Mouse (Mus musculus): ENCODE data around the gene Zfp524. TPM values are rescaled to one million over a fixed set of nuclear protein-coding genes. Genes with fewer than 3 reads are reported as not detected.

The Zfp524 gene
- 7.6 and 9.2 TPM in 2 replicates for polyA plus RNA-seq (2014; fragmentation: Nextera tagmentation; extraction: Ambion mirVana)

DNA sequence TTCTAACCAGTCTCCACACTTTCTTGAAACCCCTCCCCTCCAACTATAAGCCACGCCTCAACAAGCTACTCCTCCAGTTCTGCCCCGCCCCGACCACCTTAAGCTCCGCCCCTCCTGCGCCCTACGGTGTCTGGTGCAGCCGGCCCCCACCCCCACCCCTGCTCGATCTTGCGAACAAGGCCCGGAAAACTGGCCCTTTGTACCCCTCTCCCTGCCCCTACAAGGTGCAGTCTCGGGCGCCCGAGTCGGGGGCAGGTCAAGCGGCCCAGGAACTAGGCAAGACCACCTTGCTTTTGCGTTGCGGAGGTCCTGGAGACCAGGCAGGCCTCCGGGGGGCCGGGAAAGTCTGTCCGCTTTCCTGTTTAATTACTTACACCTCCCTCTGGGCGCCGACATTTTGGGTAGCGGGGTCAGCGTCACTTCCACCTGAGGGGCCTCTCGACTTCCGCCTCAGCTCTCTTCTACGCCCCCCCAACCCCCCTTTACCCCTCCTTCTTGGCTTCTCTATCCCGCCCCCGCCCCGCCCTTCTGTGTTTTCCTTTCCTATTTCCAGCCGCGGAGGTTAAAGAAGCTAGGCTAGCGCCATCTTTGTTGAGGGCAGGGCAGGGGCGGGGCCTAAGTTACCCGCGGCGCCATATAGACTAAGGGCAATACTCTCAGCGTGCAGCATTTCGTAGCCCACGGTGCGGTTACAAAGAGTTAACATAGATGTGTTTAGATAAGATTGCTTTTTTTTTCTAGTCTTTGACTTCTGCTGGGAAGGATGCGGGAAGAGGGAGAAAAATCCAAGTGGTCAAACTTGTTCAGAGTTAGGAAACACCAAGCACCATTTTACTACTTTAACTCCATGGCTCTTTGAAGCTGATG, at the start of gene Zfp524, which contains the start of gene Fiz1:
Zfp524 (plus strand) TSS at position 165 of the 867 bp plus-strand sequence.
Fiz1 (minus strand) TSS at position 447 of the 867 bp plus-strand sequence.
- peak within 1 kb of the TSS; percentile 89 for H3K9ac ChIP-seq (ENCODE audit: low read length)
- H3K4me3 ChIP-seq (ENCODE audit: low read depth, low read length), result peak within 1 kb of the TSS; percentile 65
- peak within 1 kb of the TSS; percentile 54 for H3K4me2 ChIP-seq
- H3K27me3 ChIP-seq (ENCODE audit: control insufficient read depth, insufficient read depth, low read length), result no peaks in the 10 kb centered on the region
- peaks cover 21% of the 10 kb centered on the region for H3K36me3 ChIP-seq (ENCODE audit: control insufficient read depth, insufficient read depth, low read length)
- under 1% methylated on average over 42 of the region's 42 CpGs for WGBS
- no peaks in the 10 kb centered on the region for H3K9me3 ChIP-seq (ENCODE audit: control insufficient read depth, low read length)
- H3K27ac ChIP-seq (ENCODE audit: low read depth, low read length), result peak within 1 kb of the TSS; percentile 96
- no peaks in the 10 kb centered on the region for H3K4me1 ChIP-seq (ENCODE audit: control insufficient read depth, insufficient read depth, low read length)
- peak; percentile 81 for ATAC-seq (ENCODE audit: low FRiP score)
- DNase-seq (ENCODE audit: low spot score, missing footprints), result peak; percentile 100

DNA sequence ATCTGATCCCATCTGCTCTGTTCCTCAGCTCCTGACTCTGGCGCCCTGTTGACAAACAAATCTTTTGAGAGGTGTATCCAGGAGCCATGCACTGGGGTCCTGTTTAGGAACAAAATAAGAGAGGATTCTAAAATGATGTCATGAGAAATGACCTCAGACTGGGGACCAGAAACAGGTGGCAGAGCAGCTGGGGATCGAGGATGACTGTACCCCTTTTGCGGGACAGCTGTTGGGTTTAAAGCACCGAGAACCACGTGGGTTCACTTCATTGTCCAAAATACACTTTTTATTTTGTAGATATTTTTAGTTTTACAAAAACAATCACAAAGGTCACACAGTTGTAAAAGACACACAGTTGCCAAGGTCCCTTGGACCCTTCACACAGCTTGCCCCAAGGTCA, 49.2 kb upstream of the Zfp524 start:
- no peak overlapping the region for H3K9ac ChIP-seq (ENCODE audit: low read length)
- H3K4me2 ChIP-seq, result no peak overlapping the region
- DNase-seq (ENCODE audit: low spot score, missing footprints) (no peak), ATAC-seq (ENCODE audit: low FRiP score) (no peak)
- no peaks in the 10 kb centered on the region for H3K27me3 ChIP-seq (ENCODE audit: control insufficient read depth, insufficient read depth, low read length)
- H3K4me3 ChIP-seq (ENCODE audit: low read depth, low read length), result no peak overlapping the region
- H3K36me3 ChIP-seq (ENCODE audit: control insufficient read depth, insufficient read depth, low read length), result no peaks in the 10 kb centered on the region
- no peaks in the 10 kb centered on the region for H3K9me3 ChIP-seq (ENCODE audit: control insufficient read depth, low read length)
- H3K4me1 ChIP-seq (ENCODE audit: control insufficient read depth, insufficient read depth, low read length), result no peaks in the 10 kb centered on the region
- no peak overlapping the region for H3K27ac ChIP-seq (ENCODE audit: low read depth, low read length)
- WGBS, result 84% methylated on average over 5 of the region's 5 CpGs

DNA sequence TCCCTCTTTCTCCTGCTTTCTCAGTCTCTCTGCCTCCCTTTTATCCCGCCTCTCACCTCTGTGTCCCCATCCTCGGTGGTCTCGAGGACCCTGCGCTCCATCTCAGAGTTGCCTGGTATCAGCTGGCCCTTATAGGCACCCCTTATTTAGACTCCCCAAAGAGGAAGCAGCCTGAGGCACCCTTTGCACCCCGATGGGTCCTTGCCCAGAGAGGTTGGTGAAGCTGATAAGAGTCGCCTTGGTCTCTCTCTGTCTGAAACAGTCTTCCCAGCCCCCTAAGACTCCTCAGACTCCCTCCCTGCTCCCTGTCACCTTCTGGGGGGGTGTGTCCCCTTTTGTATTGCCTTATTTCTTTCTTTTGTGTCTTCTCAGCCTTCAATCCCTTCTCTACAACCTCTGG, 43.1 kb upstream of the Zfp524 start, which contains the start of gene Sbk3:
Sbk3 (minus strand) TSS at position 101 of the 400 bp plus-strand sequence.
- Histone ChIP-seq H3K4me3 (ENCODE audit: low read depth, low read length) (no peak within 1 kb of the TSS), H3K4me2 (no peak within 1 kb of the TSS), H3K9ac (ENCODE audit: low read length) (no peak within 1 kb of the TSS), H3K27me3 (ENCODE audit: control insufficient read depth, insufficient read depth, low read length) (no peaks in the 10 kb centered on the region), H3K9me3 (ENCODE audit: control insufficient read depth, low read length) (no peaks in the 10 kb centered on the region), H3K27ac (ENCODE audit: low read depth, low read length) (no peak within 1 kb of the TSS), H3K36me3 (ENCODE audit: control insufficient read depth, insufficient read depth, low read length) (no peaks in the 10 kb centered on the region), H3K4me1 (ENCODE audit: control insufficient read depth, insufficient read depth, low read length) (no peaks in the 10 kb centered on the region)
- WGBS, result 43% methylated on average over 6 of the region's 6 CpGs
- ATAC-seq (ENCODE audit: low FRiP score), result no peak
- DNase-seq (ENCODE audit: low spot score, missing footprints), result no peak

DNA sequence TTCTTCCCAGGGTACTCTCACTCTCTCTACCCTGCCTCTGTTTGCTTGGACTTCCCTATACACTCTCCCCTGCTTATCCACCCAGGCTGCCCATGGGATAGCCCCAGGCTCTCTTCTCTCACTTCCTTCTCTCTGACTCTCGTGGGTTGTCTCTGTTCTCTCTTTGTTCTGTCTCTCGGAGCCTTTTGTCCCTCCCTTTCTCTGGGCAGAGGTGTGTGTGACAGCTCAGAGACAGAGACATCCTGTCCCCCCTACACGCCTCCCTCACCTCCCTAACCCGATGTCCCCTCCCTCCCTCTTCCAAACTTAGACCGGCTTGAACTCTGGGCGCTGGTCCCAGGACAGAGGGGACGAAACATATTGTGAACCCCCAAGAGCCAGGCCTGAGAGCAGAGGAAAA, 42.5 kb upstream of the Zfp524 start:
- no peak overlapping the region for H3K4me3 ChIP-seq (ENCODE audit: low read depth, low read length)
- H3K27ac ChIP-seq (ENCODE audit: low read depth, low read length), result no peak overlapping the region
- H3K4me2 ChIP-seq, result no peak overlapping the region
- no peak for ATAC-seq (ENCODE audit: low FRiP score)
- H3K36me3 ChIP-seq (ENCODE audit: control insufficient read depth, insufficient read depth, low read length), result no peaks in the 10 kb centered on the region
- H3K4me1 ChIP-seq (ENCODE audit: control insufficient read depth, insufficient read depth, low read length), result no peaks in the 10 kb centered on the region
- H3K27me3 ChIP-seq (ENCODE audit: control insufficient read depth, insufficient read depth, low read length), result no peaks in the 10 kb centered on the region
- peaks cover 1% of the 10 kb centered on the region; the same call in 1 of the 2 replicates for H3K9me3 ChIP-seq (ENCODE audit: control insufficient read depth, low read length)
- H3K9ac ChIP-seq (ENCODE audit: low read length), result no peak overlapping the region
- no peak for DNase-seq (ENCODE audit: low spot score, missing footprints)
- WGBS, result 40% methylated on average over 7 of the region's 7 CpGs

DNA sequence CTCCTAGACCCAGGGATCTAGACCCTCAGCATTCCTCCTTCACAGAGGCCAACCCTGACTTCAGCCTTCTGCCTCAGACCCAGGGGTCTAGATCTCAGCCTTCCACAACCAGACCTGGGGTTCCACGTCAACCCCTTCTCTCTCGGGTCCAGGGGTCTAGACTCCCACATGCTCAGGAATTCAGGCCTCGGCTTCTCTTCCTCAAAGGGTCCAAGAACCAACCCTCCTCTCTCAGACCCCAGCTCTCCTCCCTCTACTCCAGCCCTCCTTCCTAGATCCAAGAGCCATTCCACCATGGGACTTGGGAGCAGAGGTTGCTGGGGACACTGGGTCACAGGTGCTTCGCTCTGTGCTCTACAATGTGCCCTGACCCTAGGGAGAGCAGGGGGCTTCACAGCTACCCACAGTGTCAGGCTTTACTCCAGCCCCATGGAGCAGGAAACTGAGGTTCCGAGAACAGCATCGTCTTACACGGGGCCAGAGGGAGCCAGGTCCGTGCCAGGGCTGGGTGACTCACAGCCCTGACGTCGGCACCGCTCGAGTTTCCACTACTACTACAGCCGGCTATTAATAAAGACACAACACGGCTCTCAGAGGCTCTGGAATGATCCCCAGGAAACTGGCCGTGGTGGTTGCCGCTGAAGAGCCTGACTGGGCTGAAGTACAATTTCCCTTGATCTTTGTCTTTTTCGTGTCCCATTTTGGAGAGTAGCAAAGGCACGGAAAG, 41.7 kb upstream of the Zfp524 start:
- H3K9ac ChIP-seq (ENCODE audit: low read length), result no peak overlapping the region
- DNase-seq (ENCODE audit: low spot score, missing footprints) (no peak), ATAC-seq (ENCODE audit: low FRiP score) (no peak)
- no peak overlapping the region for H3K4me2 ChIP-seq
- 82% methylated on average over 18 of the region's 18 CpGs for WGBS
- no peak overlapping the region for H3K4me3 ChIP-seq (ENCODE audit: low read depth, low read length)
- H3K36me3 ChIP-seq (ENCODE audit: control insufficient read depth, insufficient read depth, low read length), result no peaks in the 10 kb centered on the region
- H3K9me3 ChIP-seq (ENCODE audit: control insufficient read depth, low read length), result peaks cover 4% of the 10 kb centered on the region; the same call in 1 of the 2 replicates
- no peaks in the 10 kb centered on the region for H3K27me3 ChIP-seq (ENCODE audit: control insufficient read depth, insufficient read depth, low read length)
- H3K4me1 ChIP-seq (ENCODE audit: control insufficient read depth, insufficient read depth, low read length), result no peaks in the 10 kb centered on the region
- no peak overlapping the region for H3K27ac ChIP-seq (ENCODE audit: low read depth, low read length)

DNA sequence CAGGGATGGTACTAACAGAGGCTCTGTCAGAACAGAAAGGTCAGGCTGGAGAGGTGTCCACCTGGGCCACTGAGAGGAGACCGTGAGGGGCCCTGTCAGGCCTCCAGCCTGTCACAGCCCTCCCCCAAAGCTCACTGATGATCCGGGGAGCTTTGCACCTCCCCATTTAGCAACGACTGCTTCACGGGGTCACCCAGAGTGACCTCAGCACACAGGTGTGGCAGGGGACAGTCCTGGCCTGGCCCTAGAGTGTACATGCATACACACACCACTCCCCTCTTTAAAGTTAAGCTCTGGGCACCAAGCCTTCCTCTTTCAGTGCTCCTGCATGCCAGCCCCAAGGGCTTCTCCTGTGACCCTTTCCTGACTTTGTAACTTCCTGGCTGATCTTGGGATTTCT, 38.8 kb upstream of the Zfp524 start:
- Histone ChIP-seq H3K27ac (ENCODE audit: low read depth, low read length) (no peak overlapping the region), H3K4me1 (ENCODE audit: control insufficient read depth, insufficient read depth, low read length) (no peaks in the 10 kb centered on the region), H3K4me3 (ENCODE audit: low read depth, low read length) (no peak overlapping the region), H3K9ac (ENCODE audit: low read length) (no peak overlapping the region), H3K9me3 (ENCODE audit: control insufficient read depth, low read length) (peaks cover 4% of the 10 kb centered on the region; the same call in 1 of the 2 replicates), H3K27me3 (ENCODE audit: control insufficient read depth, insufficient read depth, low read length) (no peaks in the 10 kb centered on the region), H3K36me3 (ENCODE audit: control insufficient read depth, insufficient read depth, low read length) (no peaks in the 10 kb centered on the region), H3K4me2 (no peak overlapping the region)
- 68% methylated on average over 4 of the region's 4 CpGs for WGBS
- ATAC-seq (ENCODE audit: low FRiP score), result no peak
- DNase-seq (ENCODE audit: low spot score, missing footprints), result no peak

DNA sequence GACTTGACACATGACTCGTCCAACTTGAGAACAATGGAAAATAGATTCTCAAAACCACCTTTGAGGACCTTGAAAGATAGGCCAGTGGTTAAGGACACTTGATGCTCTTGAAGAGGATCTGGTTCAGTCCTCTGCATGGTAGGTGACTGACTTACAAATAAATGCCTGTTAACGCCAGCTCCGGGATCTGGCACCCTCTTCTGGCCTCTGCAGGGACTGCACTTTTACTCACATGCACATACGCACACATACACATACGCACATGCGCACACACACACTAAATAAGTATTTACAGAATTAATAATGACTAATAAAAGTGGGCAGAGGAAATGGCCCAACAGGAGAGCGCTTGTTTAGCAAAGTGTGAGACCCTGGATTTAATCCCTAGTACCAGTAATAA, 37.4 kb upstream of the Zfp524 start:
- Histone ChIP-seq H3K27me3 (ENCODE audit: control insufficient read depth, insufficient read depth, low read length) (no peaks in the 10 kb centered on the region), H3K4me2 (no peak overlapping the region), H3K4me3 (ENCODE audit: low read depth, low read length) (no peak overlapping the region), H3K36me3 (ENCODE audit: control insufficient read depth, insufficient read depth, low read length) (no peaks in the 10 kb centered on the region), H3K9ac (ENCODE audit: low read length) (no peak overlapping the region), H3K4me1 (ENCODE audit: control insufficient read depth, insufficient read depth, low read length) (no peaks in the 10 kb centered on the region), H3K9me3 (ENCODE audit: control insufficient read depth, low read length) (peaks cover 4% of the 10 kb centered on the region; the same call in 1 of the 2 replicates), H3K27ac (ENCODE audit: low read depth, low read length) (no peak overlapping the region)
- DNase-seq (ENCODE audit: low spot score, missing footprints), result no peak
- WGBS, result 89% methylated on average over 7 of the region's 7 CpGs
- no peak for ATAC-seq (ENCODE audit: low FRiP score)

DNA sequence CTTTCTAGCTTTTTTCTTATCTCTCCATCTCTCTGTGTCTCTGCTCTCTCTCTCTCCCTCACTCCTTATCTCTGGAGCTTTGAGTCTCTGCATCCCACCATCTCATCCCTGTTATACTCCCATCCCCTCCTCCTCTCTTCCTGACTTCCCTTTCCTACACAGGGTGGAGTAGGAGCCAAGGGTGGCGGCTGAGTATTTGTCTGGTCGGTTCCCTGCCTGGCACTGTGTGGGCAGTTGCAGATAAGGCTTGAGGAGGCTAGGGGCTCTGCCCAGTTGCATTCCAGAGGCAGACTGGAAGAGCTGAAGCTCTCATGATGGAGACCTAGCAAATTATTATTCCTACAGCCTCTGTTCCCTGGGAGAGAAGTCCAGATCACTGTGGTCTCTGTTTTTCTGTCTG, 26.0 kb upstream of the Zfp524 start:
- Histone ChIP-seq H3K9ac (ENCODE audit: low read length) (no peak overlapping the region), H3K4me1 (ENCODE audit: control insufficient read depth, insufficient read depth, low read length) (no peaks in the 10 kb centered on the region), H3K9me3 (ENCODE audit: control insufficient read depth, low read length) (no peaks in the 10 kb centered on the region), H3K4me3 (ENCODE audit: low read depth, low read length) (no peak overlapping the region), H3K36me3 (ENCODE audit: control insufficient read depth, insufficient read depth, low read length) (peaks cover 7% of the 10 kb centered on the region), H3K27ac (ENCODE audit: low read depth, low read length) (no peak overlapping the region), H3K4me2 (no peak overlapping the region), H3K27me3 (ENCODE audit: control insufficient read depth, insufficient read depth, low read length) (peaks cover 4% of the 10 kb centered on the region)
- DNase-seq (ENCODE audit: low spot score, missing footprints) (no peak), ATAC-seq (ENCODE audit: low FRiP score) (no peak)
- WGBS, result 67% methylated on average over 2 of the region's 2 CpGs

Data from midbrain, embryonic 11.5 days (tissue).